Mouse (Mus musculus) heart, embryonic 10.5 days (tissue): ENCODE results near the gene Dusp3. TPM values are rescaled to one million over a fixed set of nuclear protein-coding genes. Genes with fewer than 3 reads are reported as not detected.

Experiments
- DNase-seq: peaks from one replicate; pipeline ENCODE4 v3.0.0-alpha.2; 2017; ENCODE audit warnings: low spot score
- H3K27ac ChIP-seq: fragments of 300-500 bp; sonication (generic); 2 replicates; pipeline ENCODE4 v1.5.1; 2016; ENCODE audit warnings: mild to moderate bottlenecking
- H3K27me3 ChIP-seq: fragments of 300-500 bp; sonication (generic); 2 replicates; pipeline ENCODE4 v1.6.1; 2016; ENCODE audit warnings: mild to moderate bottlenecking; ENCODE audit not compliant: poor library complexity, insufficient read depth, severe bottlenecking
- H3K36me3 ChIP-seq: fragments of 300-500 bp; sonication (generic); 2 replicates; pipeline ENCODE4 v1.6.1; 2016; ENCODE audit warnings: mild to moderate bottlenecking, moderate library complexity
- H3K4me1 ChIP-seq: fragments of 300-500 bp; sonication (generic); 2 replicates; pipeline ENCODE4 v1.6.1; 2016; ENCODE audit warnings: mild to moderate bottlenecking
- H3K4me3 ChIP-seq: fragments of 300-500 bp; sonication (generic); 2 replicates; pipeline ENCODE4 v1.5.1; 2016; ENCODE audit warnings: mild to moderate bottlenecking, moderate library complexity
- H3K9me3 ChIP-seq: fragments of 300-500 bp; sonication (generic); 2 replicates; pipeline ENCODE4 v1.6.1; 2016; ENCODE audit warnings: mild to moderate bottlenecking, moderate library complexity
- WGBS: fragments of 180-500 bp; shearing (Covaris S2); methylation state at CpG from one replicate; pipeline ENCODE4 v1.1.7; 2016; 5-methylcytosine and 5-hydroxymethylcytosine counted together
- polyA plus RNA-seq: library from polyadenylated mRNA; unstranded; fragments of >200 nt; fragmentation: Nextera tagmentation; extraction: Ambion mirVana; gene quantifications from 2 replicates; pipeline ENCODE4 v1.2.1, GENCODE M21; 2016

Dusp3 gene
- polyA plus RNA-seq, 1 experiment from 2014 or later, result 32.3 TPM

GRCm38 (mm10) chr11:101943055-101943454 lies 43.8 kb downstream of the Dusp3 start:
- WGBS, result 38% methylated on average over 3 of the region's 3 CpGs
- H3K27ac ChIP-seq, result no peak overlapping the region

GRCm38 (mm10) chr11:101937108-101937507 lies 49.7 kb downstream of the Dusp3 start:
- Histone ChIP-seq H3K36me3 (no peaks in the 10 kb centered on the region), H3K9me3 (no peaks in the 10 kb centered on the region), H3K4me3 (peak overlapping the region; percentile 59), H3K27ac (peak overlapping the region; percentile 87), H3K4me1 (peaks cover 39% of the 10 kb centered on the region), H3K27me3 (peaks cover 21% of the 10 kb centered on the region)
- WGBS, result under 1% methylated on average over 32 of the region's 32 CpGs
- no peak for DNase-seq

More at GRCm38 (mm10) chr11:101943055-101943454, 43.8 kb downstream of the Dusp3 start:
- Histone ChIP-seq H3K27me3 (peaks cover 17% of the 10 kb centered on the region), H3K4me3 (no peak overlapping the region), H3K4me1 (peaks cover 13% of the 10 kb centered on the region), H3K36me3 (no peaks in the 10 kb centered on the region), H3K9me3 (no peaks in the 10 kb centered on the region)
- DNase-seq, result no peak

DNA sequence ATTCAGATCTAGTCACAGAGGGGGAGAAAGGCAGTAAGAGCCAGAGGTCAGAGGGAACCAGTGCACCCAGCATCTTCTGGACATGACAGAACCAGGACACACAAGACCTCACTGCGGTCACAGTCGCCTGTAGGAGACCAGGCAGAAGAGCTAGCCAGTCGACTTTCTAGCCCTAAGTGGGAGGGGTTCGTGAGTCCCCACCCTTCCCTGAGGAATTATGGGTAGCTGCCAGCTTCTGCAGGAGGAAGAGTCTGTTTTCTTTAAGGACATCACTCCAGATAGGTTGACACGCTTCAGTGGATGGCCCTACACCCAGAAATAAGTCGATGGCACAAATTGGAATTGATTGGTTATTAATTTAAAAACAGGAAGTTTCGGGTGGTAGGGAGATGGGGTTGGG lies 50.4 kb downstream of the Dusp3 start:
- no peak for DNase-seq
- WGBS, result 27% methylated on average over 7 of the region's 7 CpGs
- H3K36me3 ChIP-seq, result no peaks in the 10 kb centered on the region
- peaks cover 21% of the 10 kb centered on the region for H3K27me3 ChIP-seq
- no peaks in the 10 kb centered on the region for H3K9me3 ChIP-seq
- H3K4me3 ChIP-seq, result peak overlapping the region; percentile 59
- peaks cover 43% of the 10 kb centered on the region for H3K4me1 ChIP-seq
- no peak overlapping the region for H3K27ac ChIP-seq

DNA sequence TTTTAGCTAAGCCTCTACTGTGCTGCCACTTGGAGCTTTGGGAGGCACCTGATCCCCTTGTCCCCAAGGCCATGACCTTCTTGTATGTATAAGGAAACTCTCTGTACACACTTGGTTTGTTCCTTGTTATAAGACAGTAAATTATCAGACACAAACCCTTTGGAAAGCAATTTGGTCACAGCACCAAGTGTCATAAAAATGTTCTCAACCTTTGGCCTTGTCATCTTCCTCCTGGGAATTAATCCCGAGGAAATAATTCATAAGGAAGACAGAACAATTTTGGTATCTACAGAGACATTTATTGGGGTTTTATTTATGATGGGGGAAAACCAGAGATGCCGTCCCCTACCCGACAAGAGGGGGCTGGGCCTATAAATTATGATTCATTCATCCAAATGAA lies 51.1 kb downstream of the Dusp3 start:
- DNase-seq, result no peak
- no peaks in the 10 kb centered on the region for H3K36me3 ChIP-seq
- peaks cover 38% of the 10 kb centered on the region for H3K4me1 ChIP-seq
- no peaks in the 10 kb centered on the region for H3K9me3 ChIP-seq
- no peak overlapping the region for H3K4me3 ChIP-seq
- 89% methylated on average over 3 of the region's 3 CpGs for WGBS
- peaks cover 21% of the 10 kb centered on the region for H3K27me3 ChIP-seq
- no peak overlapping the region for H3K27ac ChIP-seq

- no peak overlapping the region for H3K4me3 ChIP-seq
- H3K9me3 ChIP-seq, result no peaks in the 10 kb centered on the region
- no peak for DNase-seq
- peak overlapping the region; percentile 67; the same call in 1 of the 2 replicates for H3K27ac ChIP-seq
- WGBS, result 26% methylated on average over 4 of the region's 4 CpGs
- H3K4me1 ChIP-seq, result peaks cover 42% of the 10 kb centered on the region
- H3K27me3 ChIP-seq, result no peaks in the 10 kb centered on the region
- no peaks in the 10 kb centered on the region for H3K36me3 ChIP-seq
Measured at GRCm38 (mm10) chr11:101931978-101932377, 54.8 kb downstream of the Dusp3 start.

DNA sequence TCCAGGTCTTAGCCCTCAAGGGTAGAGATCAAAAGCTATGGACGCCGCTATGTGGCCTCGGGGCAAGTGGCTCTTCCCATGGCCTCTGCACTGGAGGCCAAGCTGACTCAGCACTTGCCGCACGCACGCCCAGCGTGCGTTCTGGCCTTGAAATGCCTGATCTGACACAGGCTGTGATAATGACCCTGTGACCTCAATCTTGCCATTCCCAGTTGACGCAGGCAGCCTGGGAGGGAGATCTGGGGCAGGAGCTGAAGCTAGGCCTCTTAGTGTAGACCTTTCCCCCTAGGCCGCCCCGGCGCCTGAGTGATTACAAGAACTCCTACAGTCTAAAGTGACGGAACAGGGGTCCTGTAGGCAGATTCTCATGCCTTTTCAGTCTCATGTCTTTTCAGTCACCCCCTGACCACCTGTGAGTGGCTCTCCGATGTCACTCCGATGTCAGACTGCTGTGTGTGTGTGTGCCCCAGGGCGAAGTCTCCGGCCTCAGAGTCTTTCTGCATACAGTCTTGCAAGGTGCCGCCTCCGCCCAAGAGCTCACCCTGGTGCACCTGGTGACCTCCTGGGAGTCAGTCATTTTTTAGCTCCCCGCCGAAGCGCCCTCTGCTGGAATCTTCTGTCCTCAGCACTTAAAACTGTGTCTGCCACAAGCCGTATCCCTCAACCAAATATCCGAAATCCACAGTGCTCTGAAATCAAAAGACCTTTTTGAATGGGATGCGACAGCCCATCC lies 58.6 kb downstream of the Dusp3 start:
- Histone ChIP-seq H3K4me3 (peak overlapping the region; percentile 23; the same call in 1 of the 2 replicates), H3K27me3 (peaks cover 8% of the 10 kb centered on the region; the same call in 1 of the 2 replicates), H3K36me3 (no peaks in the 10 kb centered on the region), H3K9me3 (no peaks in the 10 kb centered on the region), H3K4me1 (peaks cover 35% of the 10 kb centered on the region), H3K27ac (peak overlapping the region; percentile 67)
- WGBS, result 24% methylated on average over 25 of the region's 25 CpGs
- peak; percentile 83 for DNase-seq

DNA sequence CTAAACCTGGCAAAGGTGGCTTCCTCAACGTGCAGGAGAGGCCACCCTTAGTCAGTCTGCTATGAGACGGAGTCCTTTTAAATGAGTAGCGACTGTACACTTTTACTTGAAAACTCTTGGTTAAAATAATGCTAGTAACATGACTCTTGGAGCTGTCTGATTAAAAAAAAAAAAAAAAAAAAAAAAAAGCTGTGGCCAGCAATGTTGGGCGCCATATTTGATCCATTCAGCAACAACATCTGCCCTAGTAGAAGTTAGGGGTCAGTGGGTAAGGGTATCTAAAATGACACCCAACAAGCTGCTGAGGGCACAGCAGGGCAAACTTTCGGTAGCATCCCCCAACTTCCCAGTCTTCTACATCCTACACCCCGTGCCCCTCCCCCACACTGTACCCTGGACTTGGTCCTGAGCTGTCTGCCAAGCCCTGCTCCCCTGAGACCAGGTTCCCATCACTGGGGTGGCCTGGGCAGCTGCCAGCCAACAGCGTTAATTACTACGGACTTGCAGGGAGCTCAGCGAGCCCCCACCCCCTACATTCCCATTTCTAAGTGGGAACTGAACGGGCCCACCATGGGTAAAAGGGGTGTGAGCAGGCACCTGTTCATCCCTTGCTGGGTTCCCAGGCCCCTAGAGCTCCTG lies 59.7 kb downstream of the Dusp3 start:
- H3K9me3 ChIP-seq, result no peaks in the 10 kb centered on the region
- no peaks in the 10 kb centered on the region for H3K36me3 ChIP-seq
- no peak overlapping the region for H3K27ac ChIP-seq
- DNase-seq, result no peak
- peaks cover 8% of the 10 kb centered on the region; the same call in 1 of the 2 replicates for H3K27me3 ChIP-seq
- peaks cover 24% of the 10 kb centered on the region for H3K4me1 ChIP-seq
- 86% methylated on average over 10 of the region's 10 CpGs for WGBS
- no peak overlapping the region for H3K4me3 ChIP-seq

GRCm38 (mm10) chr11:101925636-101926035 lies 61.2 kb downstream of the Dusp3 start:
- H3K9me3 ChIP-seq, result no peaks in the 10 kb centered on the region
- H3K4me3 ChIP-seq, result no peak overlapping the region
- peaks cover 11% of the 10 kb centered on the region; the same call in 1 of the 2 replicates for H3K27me3 ChIP-seq
- peaks cover 27% of the 10 kb centered on the region for H3K4me1 ChIP-seq
- DNase-seq, result no peak
- H3K36me3 ChIP-seq, result no peaks in the 10 kb centered on the region
- H3K27ac ChIP-seq, result no peak overlapping the region
- WGBS, result 79% methylated on average over 6 of the region's 6 CpGs

DNA sequence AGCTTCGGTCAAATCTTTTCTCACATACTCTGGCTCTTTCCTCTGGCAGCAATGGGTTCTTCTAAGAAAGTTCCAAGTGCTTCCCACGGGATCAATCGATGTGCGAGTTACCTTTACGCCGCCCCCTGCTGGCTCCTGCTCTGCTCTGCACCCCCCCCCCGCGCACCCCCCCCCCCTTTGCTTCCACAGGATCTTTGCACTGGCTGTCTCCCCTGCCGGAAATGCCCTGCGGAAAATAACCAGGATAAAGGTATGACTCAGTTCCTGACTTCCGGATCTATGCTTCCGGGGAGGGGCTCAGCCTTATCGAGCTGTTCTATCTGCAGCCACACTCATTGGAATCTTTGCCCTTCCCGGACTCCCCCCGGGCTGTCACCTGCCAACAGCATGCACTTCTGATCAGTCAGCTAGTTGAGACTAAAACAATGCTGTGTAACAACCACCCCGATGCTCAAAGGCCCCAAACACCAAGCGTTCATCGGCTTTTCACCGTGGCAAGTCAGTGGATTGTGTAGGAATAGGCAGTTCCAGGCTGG lies 62.3 kb downstream of the Dusp3 start:
- H3K4me3 ChIP-seq, result 0 out of 2 replicates have a peak overlapping the region, but pooled peaks have one; percentile 8
- H3K36me3 ChIP-seq, result no peaks in the 10 kb centered on the region
- H3K27me3 ChIP-seq, result peaks cover 11% of the 10 kb centered on the region; the same call in 1 of the 2 replicates
- peaks cover 33% of the 10 kb centered on the region for H3K4me1 ChIP-seq
- 65% methylated on average over 17 of the region's 19 CpGs for WGBS
- H3K27ac ChIP-seq, result 0 out of 2 replicates have a peak overlapping the region, but pooled peaks have one; percentile 22
- no peak for DNase-seq
- no peaks in the 10 kb centered on the region for H3K9me3 ChIP-seq

- Histone ChIP-seq H3K4me1 (peaks cover 33% of the 10 kb centered on the region), H3K9me3 (no peaks in the 10 kb centered on the region), H3K4me3 (0 out of 2 replicates have a peak overlapping the region, but pooled peaks have one; percentile 8), H3K27ac (peak overlapping the region; percentile 17; the same call in 1 of the 2 replicates), H3K36me3 (no peaks in the 10 kb centered on the region), H3K27me3 (peaks cover 11% of the 10 kb centered on the region; the same call in 1 of the 2 replicates)
- DNase-seq, result no peak
- WGBS, result 71% methylated on average over 6 of the region's 6 CpGs
Measured at GRCm38 (mm10) chr11:101923988-101924387, 62.8 kb downstream of the Dusp3 start.

- no peak overlapping the region for H3K4me3 ChIP-seq
- no peaks in the 10 kb centered on the region for H3K36me3 ChIP-seq
- peaks cover 32% of the 10 kb centered on the region for H3K27me3 ChIP-seq
- no peak for DNase-seq
- 84% methylated on average over 12 of the region's 12 CpGs for WGBS
- no peaks in the 10 kb centered on the region for H3K9me3 ChIP-seq
- H3K4me1 ChIP-seq, result peaks cover 18% of the 10 kb centered on the region
- no peak overlapping the region for H3K27ac ChIP-seq
Measured at GRCm38 (mm10) chr11:101921361-101921952, 65.4 kb downstream of the Dusp3 start.
